Mouse (Mus musculus) heart, embryonic 13.5 days (tissue): ENCODE data around the gene Krt20. TPM values are rescaled to one million over a fixed set of nuclear protein-coding genes. Genes with fewer than 3 reads are reported as not detected.

Experiments
- ATAC-seq: fragments of 200-750 bp; cut with Nextera tagmentation; 2 replicates; pipeline ENCODE4 v1.8.0; 2017; ENCODE audit warnings: moderate TSS enrichment; ENCODE audit not compliant: insufficient number of reproducible peaks, low FRiP score, low TSS enrichment; ENCODE audit errors: extremely low read depth
- H3K27ac ChIP-seq: fragments of 300-500 bp; sonication (generic); replicated peaks from 2 replicates; pipeline ENCODE4 v1.5.1; 2015; ENCODE audit warnings: moderate library complexity, mild to moderate bottlenecking, inconsistent platforms
- H3K27me3 ChIP-seq: fragments of 300-500 bp; sonication (generic); replicated peaks from 2 replicates; pipeline ENCODE4 v1.6.1; 2015; ENCODE audit warnings: mild to moderate bottlenecking, inconsistent platforms
- H3K36me3 ChIP-seq: fragments of 300-500 bp; sonication (generic); 2 replicates; pipeline ENCODE4 v1.6.1; 2015; ENCODE audit warnings: mild to moderate bottlenecking, inconsistent platforms
- H3K4me1 ChIP-seq: fragments of 300-500 bp; sonication (generic); 2 replicates; pipeline ENCODE4 v1.6.1; 2015; ENCODE audit warnings: inconsistent platforms
- H3K4me2 ChIP-seq: fragments of 300-500 bp; sonication (generic); 2 replicates; pipeline ENCODE4 v1.6.1; 2015; ENCODE audit warnings: inconsistent platforms, mild to moderate bottlenecking, moderate library complexity
- H3K4me3 ChIP-seq: fragments of 300-500 bp; sonication (generic); 2 replicates; pipeline ENCODE4 v1.5.1; 2015; ENCODE audit warnings: moderate library complexity, mild to moderate bottlenecking, inconsistent platforms
- H3K9ac ChIP-seq: fragments of 300-500 bp; sonication (generic); 2 replicates; pipeline ENCODE4 v1.6.1; 2015; ENCODE audit warnings: inconsistent platforms, mild to moderate bottlenecking, moderate library complexity
- H3K9me3 ChIP-seq: fragments of 300-500 bp; sonication (generic); 2 replicates; pipeline ENCODE4 v1.6.1; 2016; ENCODE audit warnings: inconsistent platforms
- WGBS: fragments of 180-500 bp; shearing (Covaris S2); methylation state at CpG from one replicate; pipeline ENCODE4 v1.1.7; 2015; ENCODE audit warnings: mixed read lengths; 5-methylcytosine and 5-hydroxymethylcytosine counted together
- polyA plus RNA-seq: library from polyadenylated mRNA; unstranded; fragments of >200 nt; fragmentation: Nextera tagmentation; extraction: Ambion mirVana; gene quantifications from 2 replicates; pipeline ENCODE4 v1.2.1, GENCODE M21; 2015

Krt20 gene
- polyA plus RNA-seq, 1 experiment from 2014 or later, result 2.3 TPM

DNA sequence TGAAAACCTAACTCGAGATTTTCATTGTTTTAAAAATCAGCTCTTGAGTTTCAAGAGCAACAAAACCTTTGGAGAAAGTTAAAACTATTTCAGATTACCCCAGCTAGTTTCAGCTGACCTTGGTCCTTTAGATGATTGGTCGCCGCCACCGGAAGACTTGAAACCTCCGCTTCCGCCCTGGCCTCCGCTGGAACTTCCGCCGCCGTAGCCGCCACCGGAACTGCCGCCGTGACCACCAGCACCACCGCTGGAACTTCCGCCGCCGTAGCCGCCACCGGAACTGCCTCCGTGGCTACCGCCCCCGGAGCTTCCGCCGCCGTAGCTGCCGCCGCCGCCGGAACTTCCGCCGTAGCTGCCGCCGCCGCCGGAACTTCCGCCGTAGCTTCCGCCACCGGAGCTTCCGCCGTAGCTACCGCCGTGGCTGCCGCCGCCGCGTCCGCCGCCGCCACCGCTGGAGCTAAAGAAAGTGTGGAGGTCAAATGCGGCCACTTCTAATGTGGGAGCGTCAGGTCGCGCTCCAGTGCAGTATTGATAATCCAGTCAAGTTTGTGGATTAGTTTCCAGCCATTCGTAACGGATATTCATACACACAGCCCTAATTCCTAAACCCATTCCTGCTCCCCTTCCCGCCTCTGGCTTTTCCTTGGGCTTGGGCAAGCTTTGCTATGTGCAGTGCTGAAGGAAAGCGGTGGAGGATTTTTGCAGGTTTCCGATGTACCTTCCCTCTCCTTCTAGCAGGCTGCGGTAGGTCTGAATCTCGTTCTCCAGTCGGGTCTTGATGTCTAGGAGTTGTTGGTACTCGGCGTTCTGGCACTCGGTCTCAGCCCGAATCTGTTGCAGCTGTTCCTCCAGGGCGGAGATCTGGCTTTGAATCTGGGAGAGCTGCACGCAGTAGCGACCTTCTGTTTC is 51.9 kb downstream of the Krt20 start:
- Histone ChIP-seq H3K9ac (peak overlapping the region; percentile 83), H3K27ac (peak overlapping the region; percentile 98), H3K4me2 (peak overlapping the region; percentile 77), H3K27me3 (peaks cover 37% of the 10 kb centered on the region), H3K36me3 (no peaks in the 10 kb centered on the region), H3K4me1 (no peaks in the 10 kb centered on the region), H3K9me3 (no peaks in the 10 kb centered on the region), H3K4me3 (peak overlapping the region; percentile 70)
- ATAC-seq, result peak; percentile 54; the same call in 1 of the 2 replicates
- WGBS, result 2% methylated on average over 71 of the region's 71 CpGs

DNA sequence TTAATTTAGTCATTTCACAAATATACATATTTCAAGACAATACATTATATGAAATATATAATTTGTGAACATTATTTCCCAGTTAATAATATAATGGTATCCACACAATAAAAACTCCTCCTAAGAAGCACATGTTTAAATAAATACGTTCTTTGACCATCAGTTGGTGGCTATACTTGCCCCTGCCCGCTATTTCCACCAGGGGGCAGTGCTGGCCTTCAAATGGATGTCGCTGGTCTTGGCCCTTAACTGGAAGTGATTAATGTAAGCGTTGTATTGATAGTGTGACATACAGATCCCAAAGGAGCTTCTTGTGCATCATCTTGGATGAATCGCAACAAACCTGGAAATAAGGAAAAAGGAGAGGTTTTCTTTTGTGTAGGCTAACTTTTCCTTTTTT is 58.4 kb downstream of the Krt20 start:
- Histone ChIP-seq H3K4me1 (no peaks in the 10 kb centered on the region), H3K27me3 (peaks cover 65% of the 10 kb centered on the region), H3K36me3 (no peaks in the 10 kb centered on the region), H3K9me3 (no peaks in the 10 kb centered on the region), H3K4me3 (no peak overlapping the region), H3K9ac (no peak overlapping the region), H3K27ac (no peak overlapping the region), H3K4me2 (no peak overlapping the region)
- 18% methylated on average over 5 of the region's 5 CpGs for WGBS
- no peak for ATAC-seq

Other genes with a start within 250 kb of the Krt20 start
- gene Smarce1, start 207.1 kb downstream of the Krt20 start, polyA plus RNA-seq, result 150 and 165 TPM in 2 replicates
- 1.7 and 1.9 TPM in 2 replicates for gene Krt222, start 194.1 kb downstream of the Krt20 start, polyA plus RNA-seq
- not detected in 2 replicates for gene Krt24, start 152.9 kb downstream of the Krt20 start, polyA plus RNA-seq
- gene Krt25, start 115.2 kb downstream of the Krt20 start, polyA plus RNA-seq, result 0.08 TPM in 1 of 2 replicates, not detected in the other
- not detected in 2 replicates for gene Krt26, start 100.2 kb downstream of the Krt20 start, polyA plus RNA-seq
- gene Krt27, start 87.0 kb downstream of the Krt20 start, polyA plus RNA-seq, result not detected in 2 replicates
- gene Krt28, start 63.2 kb downstream of the Krt20 start, polyA plus RNA-seq, result 0.20 TPM in 1 of 2 replicates, not detected in the other
- gene Krt10, start 48.8 kb downstream of the Krt20 start, polyA plus RNA-seq, result 11.1 and 14.2 TPM in 2 replicates
- gene Krt12, start 15.9 kb downstream of the Krt20 start, polyA plus RNA-seq, result not detected in 2 replicates
- 0.52 and 0.57 TPM in 2 replicates for gene Krt23, start 55.0 kb upstream of the Krt20 start, polyA plus RNA-seq
- gene Krt39, start 83.2 kb upstream of the Krt20 start, polyA plus RNA-seq, result not detected in 2 replicates
- gene Krt40, start 105.0 kb upstream of the Krt20 start, polyA plus RNA-seq, result not detected in 2 replicates
- not detected in 2 replicates for gene Krtap3-3, start 112.7 kb upstream of the Krt20 start, polyA plus RNA-seq
- not detected in 2 replicates for gene Krtap3-2, start 118.7 kb upstream of the Krt20 start, polyA plus RNA-seq
- gene Gm11939, start 121.3 kb upstream of the Krt20 start, polyA plus RNA-seq, result not detected in 2 replicates
- not detected in 2 replicates for gene Krtap3-1, start 128.5 kb upstream of the Krt20 start, polyA plus RNA-seq
- gene Krtap1-5, start 142.9 kb upstream of the Krt20 start, polyA plus RNA-seq, result not detected in 2 replicates
- not detected in 2 replicates for gene Krtap1-4, start 145.5 kb upstream of the Krt20 start, polyA plus RNA-seq
- gene Krtap1-3, start 153.2 kb upstream of the Krt20 start, polyA plus RNA-seq, result not detected in 2 replicates
- gene Krtap9-3, start 160.0 kb upstream of the Krt20 start, polyA plus RNA-seq, result not detected in 2 replicates
- not detected in 2 replicates for gene Gm11938, start 165.2 kb upstream of the Krt20 start, polyA plus RNA-seq
- gene Gm11937, start 172.0 kb upstream of the Krt20 start, polyA plus RNA-seq, result not detected in 2 replicates
- not detected in 2 replicates for gene Krtap2-4, start 176.7 kb upstream of the Krt20 start, polyA plus RNA-seq
- gene Gm11562, start 182.3 kb upstream of the Krt20 start, polyA plus RNA-seq, result not detected in 2 replicates
- not detected in 2 replicates for gene Krtap4-1, start 190.1 kb upstream of the Krt20 start, polyA plus RNA-seq
- gene Krtap4-2, start 196.9 kb upstream of the Krt20 start, polyA plus RNA-seq, result not detected in 2 replicates
- not detected in 2 replicates for gene Krtap4-7, start 205.9 kb upstream of the Krt20 start, polyA plus RNA-seq
- gene Gm11555, start 212.1 kb upstream of the Krt20 start, polyA plus RNA-seq, result not detected in 2 replicates
- gene Gm11563, start 220.8 kb upstream of the Krt20 start, polyA plus RNA-seq, result not detected in 2 replicates
- gene Krtap4-6, start 227.8 kb upstream of the Krt20 start, polyA plus RNA-seq, result not detected in 2 replicates